Mouse (Mus musculus) left cerebral cortex, postnatal 4 days (tissue): ENCODE data around the gene Sptbn4. TPM values are rescaled to one million over a fixed set of nuclear protein-coding genes. Genes with fewer than 3 reads are reported as not detected.

Experiments
- DNase-seq: peaks from one replicate; pipeline ENCODE4 v3.0.0-alpha.2; 2022
- intact Hi-C: fragments of 180-260 bp; cut with DNase I; formaldehyde crosslinking; loops from one replicate; pipeline ENCODE4 v1.15.1; 2025
- total RNA-seq, 2 experiments: library from RNA; stranded (reverse); gene quantifications; 2 replicates each; pipeline ENCODE4 v1.2.3; 2021

Sptbn4 gene
- total RNA-seq, 2 experiments from 2014 or later: 75.3 to 82.5 TPM

DNA sequence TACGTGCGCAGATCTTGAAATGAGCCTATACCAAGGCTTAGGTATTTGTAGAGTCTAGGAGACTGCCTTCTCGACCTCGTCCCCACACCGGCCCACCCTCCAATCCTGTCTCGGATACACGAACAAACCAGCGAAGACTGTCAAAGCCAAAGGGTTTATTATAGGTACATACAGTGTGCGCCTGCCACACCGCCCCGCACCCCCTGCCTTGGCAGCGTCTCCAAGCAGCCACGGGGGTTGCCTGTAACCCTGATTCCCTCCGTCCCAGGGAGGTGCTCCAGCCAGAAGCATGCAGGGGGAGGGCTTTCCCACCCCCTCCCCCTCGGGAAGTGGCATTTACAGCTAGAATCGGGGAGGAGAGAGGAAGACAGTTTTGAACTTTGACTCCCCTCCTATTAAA is 91.2 kb downstream of the Sptbn4 start:
- intact Hi-C loops: no loop called here
- DNase-seq: no peak

DNA sequence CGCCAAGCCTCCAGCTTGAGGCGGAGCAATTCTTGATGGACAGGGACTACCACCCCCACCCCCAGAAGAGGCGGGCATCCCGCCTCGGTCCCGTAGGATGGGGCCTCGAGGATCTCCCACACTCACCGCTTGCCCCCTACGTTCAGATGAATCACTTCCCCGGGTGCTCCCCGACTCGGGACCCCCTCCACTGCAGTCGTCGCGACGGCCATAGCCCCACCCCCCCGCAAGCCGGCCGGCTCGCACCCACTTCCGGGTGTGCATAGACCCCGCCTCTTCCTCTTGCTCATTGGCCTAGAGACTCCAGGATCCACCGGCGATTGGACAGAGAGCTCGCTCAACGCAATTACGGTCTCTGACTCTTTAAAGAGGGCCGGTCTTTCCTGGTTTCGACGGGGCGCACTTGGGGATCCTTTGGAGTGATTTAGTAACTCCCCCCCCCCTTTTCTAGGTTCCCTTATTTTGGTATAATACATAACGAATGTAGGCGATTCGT is 91.7 kb downstream of the Sptbn4 start, which contains the start of gene Shkbp1:
Shkbp1 (minus strand) TSS at position 275 of the 496 bp plus-strand sequence.
- DNase-seq: peak; percentile 88
- intact Hi-C loops: no loop called here

DNA sequence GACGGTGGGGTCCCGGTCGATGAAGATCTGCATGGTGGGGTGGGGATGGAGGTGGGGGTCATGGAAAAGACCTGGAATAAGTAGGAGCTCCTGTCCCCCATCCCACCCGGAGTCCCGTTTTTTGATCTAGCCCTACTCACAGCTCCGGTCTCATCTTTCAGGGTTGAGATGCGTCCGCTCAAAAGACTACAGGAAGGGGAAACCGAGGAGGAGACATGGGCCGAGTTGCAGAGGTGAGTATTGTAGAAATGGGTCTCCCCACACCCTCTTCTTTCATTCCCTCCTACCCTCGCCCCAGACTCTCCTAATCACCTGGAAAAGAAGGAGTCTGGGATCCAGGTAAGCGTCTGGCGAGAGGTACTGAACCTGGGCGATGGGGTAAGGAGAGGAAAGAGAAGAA is 92.2 kb downstream of the Sptbn4 start:
- no peak for DNase-seq
- intact Hi-C loops: no loop called here

DNA sequence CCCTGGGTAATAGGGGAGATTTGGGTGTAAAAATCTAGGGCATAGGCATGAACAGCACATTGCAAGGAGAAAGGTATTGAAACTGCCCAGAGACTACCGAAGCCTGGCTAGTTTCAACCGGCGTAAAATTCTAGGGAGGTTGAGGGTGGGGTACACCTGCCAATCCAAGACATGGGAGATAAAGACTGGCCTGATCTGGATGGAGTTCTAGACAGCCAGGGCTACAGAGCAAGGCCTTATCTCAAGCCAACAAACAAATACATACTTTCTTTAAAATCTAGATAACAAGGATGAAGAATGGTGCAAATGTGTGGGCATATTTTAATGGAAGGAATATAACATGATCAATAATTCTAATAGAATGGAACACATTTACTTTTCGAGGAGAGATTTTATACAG is 92.7 kb downstream of the Sptbn4 start:
- DNase-seq: no peak
- intact Hi-C loops: no loop called here

DNA sequence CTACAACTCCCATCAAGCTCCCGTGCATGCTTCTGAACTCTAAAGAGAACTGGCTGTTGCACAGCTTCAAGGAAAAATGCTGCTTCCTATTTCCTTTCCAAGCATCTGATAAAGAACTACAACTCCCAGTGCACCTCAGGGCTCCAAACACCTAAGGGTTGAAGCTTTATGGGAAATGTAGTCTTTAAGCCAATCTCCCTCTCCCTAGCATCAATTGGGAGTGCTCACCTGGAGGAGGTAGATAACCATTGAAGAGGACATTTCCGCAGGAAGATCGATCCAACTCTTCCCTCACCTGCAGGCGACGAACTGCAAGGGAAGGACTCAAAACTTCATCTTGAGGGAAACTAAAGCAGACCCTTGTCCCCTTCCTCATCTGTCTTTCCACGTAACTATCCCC is 93.3 kb downstream of the Sptbn4 start:
- no peak for DNase-seq
- intact Hi-C loops: no loop called here

DNA sequence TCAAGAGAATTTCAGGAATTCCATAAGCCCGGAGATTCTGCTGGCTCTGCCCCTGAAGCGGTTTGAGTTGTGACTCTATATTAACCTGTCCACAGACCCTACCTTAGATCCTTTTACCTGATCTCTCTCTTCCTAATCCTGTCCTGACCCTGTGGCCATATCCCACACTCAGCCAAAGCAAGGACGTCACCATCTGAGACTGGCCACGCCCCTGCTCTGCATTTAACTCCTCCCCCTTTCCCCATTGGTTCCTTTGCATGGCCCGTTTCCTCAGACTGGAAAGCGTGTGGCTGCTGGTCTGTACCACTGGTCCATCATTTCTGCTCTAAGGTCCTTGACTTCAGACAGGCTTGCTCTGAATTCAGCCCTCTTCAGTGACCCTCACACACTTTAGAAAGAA is 102.0 kb downstream of the Sptbn4 start:
- intact Hi-C loops: no loop called here
- DNase-seq: no peak

DNA sequence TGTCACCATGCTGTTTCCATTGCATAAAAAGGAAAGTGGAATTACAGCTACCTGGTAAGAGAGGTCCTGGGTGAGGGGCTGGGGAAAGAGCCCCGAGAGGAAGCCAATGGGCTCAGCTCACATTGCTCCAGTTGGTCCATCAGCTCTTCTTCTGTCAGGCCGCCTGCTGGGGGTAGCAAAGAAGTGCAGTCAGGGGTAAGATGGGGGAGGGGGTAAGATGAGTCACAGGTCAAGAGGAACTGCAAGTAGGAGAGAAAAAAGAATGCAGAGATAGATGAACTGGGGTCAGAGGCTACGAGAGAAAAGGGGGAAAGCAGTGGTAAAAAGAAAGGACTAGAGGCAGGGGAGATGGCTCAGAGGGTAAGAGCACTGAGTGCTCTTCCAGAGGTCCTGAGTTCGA is 104.9 kb downstream of the Sptbn4 start:
- intact Hi-C loops: no loop called here
- no peak for DNase-seq

DNA sequence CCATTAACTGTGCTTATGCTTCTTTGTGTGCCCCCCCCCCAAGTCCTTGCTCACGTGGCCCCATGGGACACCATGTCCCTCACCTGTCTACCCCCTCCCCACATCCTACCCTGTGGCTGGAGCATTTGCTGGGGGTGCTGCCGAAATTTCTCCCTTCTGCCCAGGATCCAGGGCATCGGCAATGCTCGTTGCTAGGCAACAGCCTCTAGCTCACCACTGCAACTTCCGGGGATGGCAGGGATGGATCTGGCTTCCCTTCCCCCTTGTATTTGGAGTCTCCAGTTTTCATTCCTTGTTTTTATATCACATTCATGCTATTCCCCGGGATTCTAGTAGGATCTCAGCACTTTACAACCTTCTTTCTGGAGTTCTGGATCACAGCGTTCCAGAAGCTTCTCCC is 108.0 kb downstream of the Sptbn4 start:
- intact Hi-C loops: loop anchor here (10.0 kb wide), 1 partner anchor 165 kb away; no protein-coding TSS in a partner anchor
- no peak for DNase-seq

DNA sequence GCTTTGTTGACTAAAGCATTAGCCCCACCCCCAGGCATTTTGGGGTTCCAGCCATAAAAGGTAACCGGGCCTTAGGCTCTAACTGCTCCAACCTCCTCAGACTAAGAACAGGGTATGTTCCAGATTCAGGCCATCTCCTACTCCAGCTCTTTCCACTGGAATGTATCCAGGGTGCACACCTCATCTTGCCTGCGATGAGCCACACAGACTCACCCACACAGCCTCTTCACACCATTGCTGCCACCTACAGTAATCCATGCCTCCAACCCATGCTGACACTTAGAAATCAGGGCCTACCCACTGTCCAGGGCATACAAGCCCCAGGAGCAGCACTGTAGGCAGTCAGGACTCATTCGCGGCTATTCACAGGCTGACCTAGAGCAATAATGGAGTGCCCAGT is 108.4 kb downstream of the Sptbn4 start:
- no peak for DNase-seq
- intact Hi-C loops: loop anchor here (10.0 kb wide), 1 partner anchor 166 kb away; no protein-coding TSS in a partner anchor

DNA sequence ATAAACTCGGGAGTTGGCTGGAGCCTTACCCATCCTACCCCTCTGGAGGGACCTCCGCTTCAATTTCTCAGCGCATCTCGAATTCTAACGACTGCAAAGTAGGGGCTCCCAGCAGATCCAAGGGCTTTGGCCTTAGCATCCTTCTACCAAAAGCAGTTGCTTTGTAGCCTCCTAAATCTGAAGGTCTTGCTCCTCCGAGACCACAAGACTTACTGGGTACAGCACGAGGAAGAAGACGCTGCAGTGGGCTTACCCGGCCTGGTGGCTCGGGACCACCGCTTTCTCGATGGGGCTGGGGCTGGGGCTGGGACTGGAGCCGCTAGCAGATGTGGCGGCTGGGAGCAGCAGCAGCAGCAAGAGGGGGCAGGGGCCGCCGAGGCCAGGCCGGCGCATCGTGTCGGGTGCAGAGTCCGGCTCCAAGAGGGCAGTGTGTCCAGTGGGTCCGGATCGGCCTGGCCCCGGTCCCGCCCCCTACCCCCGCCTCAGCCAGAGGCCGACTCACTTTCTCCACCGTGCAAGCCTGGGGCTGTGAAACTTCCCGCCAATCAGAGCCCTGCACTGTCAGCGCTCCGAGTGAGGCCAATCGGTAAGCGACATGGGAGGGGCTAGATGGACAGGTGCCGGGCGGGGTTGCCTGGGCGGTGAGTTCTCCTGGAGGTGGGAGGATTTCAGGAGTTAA is 110.2 kb downstream of the Sptbn4 start, which contains the start of gene Ltbp4:
Ltbp4 (minus strand) TSS at position 518 of the 679 bp plus-strand sequence.
- intact Hi-C loops: loop anchor here (10.0 kb wide), 1 partner anchor 167 kb away; no protein-coding TSS in a partner anchor
- DNase-seq: no peak

DNA sequence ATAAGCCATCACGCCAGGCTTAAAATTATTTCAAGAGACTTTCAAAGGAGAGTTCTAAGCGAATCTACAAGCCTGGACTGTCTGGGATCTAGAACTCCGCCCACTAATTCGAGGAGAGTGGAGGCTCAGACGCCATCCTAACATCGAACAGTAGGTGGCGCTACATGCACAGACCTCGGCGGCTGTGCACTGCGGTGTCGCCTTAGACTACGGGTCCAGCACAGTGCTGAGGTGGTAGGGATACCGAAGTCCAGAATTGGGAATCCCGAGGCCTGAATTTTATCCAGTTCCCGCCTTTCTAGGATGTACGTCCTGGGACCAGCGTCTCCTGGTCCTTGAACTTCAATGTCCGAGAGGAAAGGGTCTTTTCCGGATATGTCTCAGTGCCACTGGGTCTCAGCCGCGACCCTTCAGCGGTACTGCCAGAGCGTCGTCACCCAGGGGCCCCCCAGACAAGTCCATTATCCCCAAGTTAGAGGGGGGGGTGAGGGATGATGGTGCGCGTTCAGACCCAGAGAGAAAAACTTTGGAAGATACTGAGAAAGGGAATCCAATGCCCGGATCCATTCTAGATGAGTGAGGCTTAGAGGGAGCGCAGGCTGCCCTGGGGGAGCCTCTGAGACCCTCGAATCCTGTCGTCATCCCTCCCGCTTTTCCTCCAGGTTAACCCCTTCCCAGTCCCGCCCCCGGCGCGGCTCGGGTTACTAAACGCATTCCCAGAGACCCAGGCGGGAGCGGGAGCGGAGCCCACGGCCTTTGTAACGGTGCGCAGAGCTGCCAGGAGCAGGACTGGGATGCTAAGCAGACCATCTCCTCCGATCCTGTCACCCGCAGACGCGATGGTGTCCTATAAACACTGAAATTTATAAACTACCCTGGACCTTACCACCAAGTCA is 111.3 kb downstream of the Sptbn4 start:
- peak; percentile 91 for DNase-seq
- intact Hi-C loops: loop anchor here (10.0 kb wide), 1 partner anchor 169 kb away; no protein-coding TSS in a partner anchor

DNA sequence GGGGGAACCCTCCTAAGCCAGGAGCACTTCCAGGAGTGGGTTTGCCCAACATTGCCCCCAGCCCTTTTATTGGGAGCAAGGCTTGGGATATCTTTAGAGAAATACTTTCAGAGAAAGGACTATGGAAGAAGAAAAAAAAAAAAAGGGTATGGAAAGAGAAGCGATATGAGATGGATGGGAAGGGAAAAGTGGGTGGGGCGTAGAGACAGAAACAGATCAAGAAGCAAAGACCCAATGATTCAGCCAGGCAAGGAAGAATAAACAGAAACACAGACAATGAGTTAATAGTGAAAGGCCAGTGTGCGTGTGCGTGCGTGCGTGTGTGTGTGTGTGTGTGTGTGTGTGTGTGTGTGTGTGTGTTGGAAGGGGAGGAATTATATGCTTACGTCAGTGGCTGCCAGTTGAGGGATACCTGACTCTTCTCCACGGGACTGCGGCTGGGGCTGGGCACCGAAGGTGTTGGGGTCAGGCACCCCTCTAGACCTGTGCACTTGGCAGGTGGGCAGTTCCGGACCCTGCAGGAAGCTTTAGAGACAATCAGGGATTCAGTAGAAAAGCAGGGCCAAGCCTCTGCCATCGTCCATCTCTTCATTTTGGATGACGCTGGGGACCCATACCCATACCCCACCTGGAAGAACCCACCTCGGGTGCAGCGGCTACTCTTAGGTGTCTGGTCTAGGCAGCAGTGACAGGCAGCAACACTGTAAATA is 112.3 kb downstream of the Sptbn4 start:
- intact Hi-C loops: loop anchor here (10.0 kb wide), 1 partner anchor 170 kb away; no protein-coding TSS in a partner anchor
- no peak for DNase-seq

DNA sequence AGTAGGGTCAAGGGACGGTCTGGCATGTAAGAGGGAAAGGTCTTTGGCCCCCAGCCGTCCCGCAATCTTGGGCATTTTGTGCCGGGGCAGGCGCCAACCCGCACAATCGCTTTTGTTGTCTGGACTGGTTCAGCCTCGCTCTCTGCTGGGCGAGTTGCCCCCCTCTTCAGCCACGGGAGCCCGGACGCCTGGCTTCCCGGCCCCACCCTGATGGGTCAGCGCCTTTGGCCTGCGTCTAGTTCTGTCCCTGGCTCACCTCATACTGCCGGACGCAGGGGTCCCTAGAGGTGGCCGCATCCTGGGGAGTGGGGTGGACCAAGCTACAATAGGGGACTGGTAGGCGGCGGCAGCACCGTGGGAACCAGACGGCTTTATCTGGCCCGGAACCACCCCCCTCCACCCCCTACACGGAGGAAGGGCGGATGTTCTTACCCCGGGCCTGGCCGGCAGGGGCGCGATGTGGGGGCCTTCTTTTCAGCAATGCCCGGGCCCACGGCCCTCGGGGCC is 113.0 kb downstream of the Sptbn4 start:
- no peak for DNase-seq
- intact Hi-C loops: loop anchor here (5.0 to 10.0 kb wide), 2 partner anchors 68 to 170 kb away; no protein-coding TSS in a partner anchor

DNA sequence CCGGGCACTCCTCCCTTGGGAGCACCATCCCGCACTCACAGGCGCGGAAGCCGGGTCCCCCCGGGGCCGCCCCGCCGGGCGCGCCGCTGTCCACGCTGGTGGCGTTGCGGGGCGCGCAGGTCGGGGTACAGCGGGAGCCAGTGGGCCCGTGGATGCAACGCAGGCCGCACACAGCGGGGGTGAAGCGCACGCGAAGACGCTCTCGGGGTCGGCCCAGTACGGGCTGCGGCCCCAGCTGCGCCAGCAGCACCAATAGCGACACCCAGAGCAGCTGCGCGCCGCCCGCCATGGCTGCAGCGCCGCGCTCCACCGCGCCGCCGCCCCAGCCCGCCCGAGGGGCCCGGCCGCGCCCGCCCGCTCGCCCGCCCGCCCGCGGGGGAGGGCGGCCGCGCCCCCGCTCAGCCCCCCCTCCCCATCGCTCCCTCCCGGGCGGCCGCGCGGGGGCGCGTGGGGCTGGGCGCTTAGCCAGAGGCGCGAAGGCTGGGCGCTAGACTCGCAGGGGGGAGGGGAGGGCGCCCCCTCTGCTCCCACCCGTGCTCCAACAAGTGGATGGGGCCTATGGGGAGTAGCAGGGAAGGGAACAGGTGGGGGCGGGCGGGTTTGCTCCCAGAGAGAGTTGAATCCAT is 114.1 kb downstream of the Sptbn4 start:
- no peak for DNase-seq
- intact Hi-C loops: loop anchor here (5.0 to 10.0 kb wide), 2 partner anchors 69 to 171 kb away; no protein-coding TSS in a partner anchor

DNA sequence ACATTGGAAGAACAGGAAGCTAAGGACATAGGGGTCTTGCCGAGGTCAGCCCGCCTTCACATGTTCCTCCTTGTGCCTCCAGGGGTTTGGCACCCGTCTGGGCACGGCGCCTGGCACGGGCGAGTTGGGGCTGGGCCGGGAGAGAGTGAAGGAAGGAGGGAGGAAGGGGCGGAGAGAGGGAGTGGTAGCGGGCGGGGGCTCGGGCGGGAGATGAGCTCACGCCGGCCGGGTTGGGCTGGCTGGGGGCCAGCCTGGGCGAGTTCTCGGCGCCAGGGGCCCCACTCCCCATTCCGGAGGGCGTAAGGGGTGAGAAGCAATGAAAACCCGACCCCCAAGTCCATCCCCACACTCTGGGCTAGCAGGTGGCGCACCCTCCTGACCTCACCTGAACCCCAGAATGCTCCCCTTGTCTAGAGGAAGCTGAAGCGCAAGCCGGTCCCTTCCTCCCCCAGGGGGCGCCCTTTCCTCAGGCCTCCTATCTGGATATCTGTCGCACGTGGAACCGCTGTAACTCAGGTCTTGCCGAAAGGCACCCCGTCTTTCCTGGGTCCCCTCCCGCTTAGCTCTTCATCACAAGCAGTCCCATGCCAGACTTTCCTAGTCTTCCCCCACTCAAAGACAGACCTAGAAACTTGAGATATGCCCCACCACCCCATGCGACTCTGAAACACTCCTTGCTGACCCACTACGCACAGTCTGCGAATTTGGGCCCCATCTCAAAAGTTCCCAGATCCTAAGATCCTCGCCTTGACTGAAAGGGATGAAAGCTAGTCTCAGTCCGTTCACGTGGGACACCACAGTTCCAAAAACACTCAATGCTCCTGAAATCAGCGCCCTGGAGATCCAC is 114.9 kb downstream of the Sptbn4 start:
- peak; percentile 81 for DNase-seq
- intact Hi-C loops: loop anchor here (5.0 to 10.0 kb wide), 2 partner anchors 70 to 172 kb away; no protein-coding TSS in a partner anchor

DNA sequence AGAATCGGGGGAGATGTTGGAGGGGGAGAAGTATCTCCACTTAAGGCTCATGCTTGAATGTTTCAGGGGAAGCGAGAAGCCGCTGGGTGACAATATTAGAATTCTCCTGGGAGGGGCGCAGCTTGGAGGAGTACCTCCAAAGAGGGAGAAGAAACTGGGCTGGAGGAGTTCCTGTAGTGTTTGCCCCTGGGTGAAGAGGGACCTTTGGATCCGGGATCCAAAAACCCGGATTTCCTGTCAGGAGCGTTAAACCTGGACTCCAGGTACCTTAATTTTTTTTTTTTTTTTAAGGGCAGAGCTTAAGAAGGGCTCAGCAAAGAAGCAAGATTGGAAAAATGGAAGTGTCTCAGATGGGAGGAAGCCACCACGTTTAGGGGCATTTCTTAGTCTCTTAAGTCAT is 115.6 kb downstream of the Sptbn4 start:
- DNase-seq: no peak
- intact Hi-C loops: loop anchor here (5.0 to 10.0 kb wide), 2 partner anchors 70 to 173 kb away; no protein-coding TSS in a partner anchor

DNA sequence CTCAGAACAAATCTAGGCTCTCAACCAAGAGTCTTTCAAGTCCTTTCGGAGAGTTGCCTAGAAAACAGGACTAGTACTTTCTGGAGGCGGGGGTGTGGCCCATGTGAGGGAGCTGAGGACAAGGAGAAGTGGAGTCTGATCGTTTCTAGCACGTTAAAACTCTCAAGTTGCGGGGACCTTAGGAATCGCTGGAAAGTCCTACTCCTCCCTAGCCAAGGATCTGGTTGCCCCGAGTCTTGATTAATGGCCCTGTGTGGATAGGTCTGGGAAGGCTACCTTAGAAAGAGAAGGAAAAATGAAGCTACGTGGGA is 116.0 kb downstream of the Sptbn4 start:
- DNase-seq: no peak
- intact Hi-C loops: loop anchor here (5.0 to 10.0 kb wide), 2 partner anchors 71 to 173 kb away; no protein-coding TSS in a partner anchor

DNA sequence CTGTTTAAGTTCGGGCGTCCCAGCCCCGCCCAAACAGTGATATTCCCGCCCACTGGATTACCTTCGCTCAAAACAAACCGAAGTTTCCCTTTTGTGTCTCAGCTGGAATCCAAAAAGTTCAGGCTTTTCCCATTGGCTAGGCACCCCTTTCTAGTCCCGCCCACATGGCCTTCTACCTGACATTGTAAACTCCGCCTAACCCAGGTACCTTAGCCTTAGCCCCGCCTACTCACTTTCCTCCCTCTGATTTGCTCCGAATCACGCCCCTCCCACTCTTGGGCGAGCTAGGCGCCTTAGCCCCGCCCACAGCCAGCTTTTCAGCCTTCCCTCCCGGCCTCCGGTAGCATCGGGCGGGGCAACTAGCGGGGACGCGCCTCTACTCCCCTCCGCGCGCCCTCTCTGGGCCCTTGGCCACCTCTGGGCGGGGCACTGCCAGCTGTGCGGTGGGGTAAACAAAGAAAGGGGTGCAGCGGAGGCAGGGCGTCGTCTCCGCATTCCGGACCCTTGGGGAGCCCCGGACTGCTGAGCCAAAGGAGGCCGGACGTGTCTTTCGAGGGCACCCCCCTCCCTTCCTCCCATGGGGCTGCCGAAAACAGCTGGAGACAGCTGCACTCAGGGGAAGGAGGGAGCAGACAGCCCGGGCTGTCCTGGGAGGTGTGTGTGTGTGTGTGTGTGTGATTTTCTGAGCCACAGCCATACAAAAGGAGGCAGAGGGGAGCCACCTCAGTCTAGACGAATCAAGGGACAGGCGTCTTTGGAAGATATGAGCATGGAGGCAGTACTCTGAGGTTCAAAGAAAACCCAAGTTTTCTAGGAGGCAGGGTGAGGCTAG is 116.6 kb downstream of the Sptbn4 start:
- intact Hi-C loops: loop anchor here (5.0 to 10.0 kb wide), 2 partner anchors 71 to 174 kb away; no protein-coding TSS in a partner anchor
- DNase-seq: peak; percentile 60
